Mouse (Mus musculus) intestine, embryonic 14.5 days (tissue): ENCODE measurements around the gene Gm11027. TPM values are rescaled to one million over a fixed set of nuclear protein-coding genes. Genes with fewer than 3 reads are reported as not detected.
A peak's percentile ranks its signal among the peaks of the same experiment; 100 is the strongest.

ENCODE experiments used
- ATAC-seq: fragments of 200-750 bp; cut with Nextera tagmentation; replicated peaks from 2 replicates; pipeline ENCODE4 v1.8.0; 2017; ENCODE audit warnings: low read depth, moderate number of reproducible peaks, moderate TSS enrichment, moderate library complexity; ENCODE audit not compliant: low FRiP score, low TSS enrichment
- DNase-seq: peaks from one replicate; pipeline ENCODE4 v3.0.0-alpha.2; 2018; ENCODE audit warnings: low spot score
- H3K27ac ChIP-seq: fragments of 300-500 bp; sonication (generic); 2 replicates; pipeline ENCODE4 v1.5.1; 2014; ENCODE audit warnings: low read depth, mild to moderate bottlenecking, control low read depth
- H3K27me3 ChIP-seq: fragments of 300-500 bp; sonication (generic); replicated peaks from 2 replicates; pipeline ENCODE4 v1.6.1; 2014; ENCODE audit warnings: low read length, control low read depth; ENCODE audit not compliant: control insufficient read depth, insufficient read depth
- H3K36me3 ChIP-seq: fragments of 300-500 bp; sonication (generic); 2 replicates; pipeline ENCODE4 v1.6.1; 2014; ENCODE audit warnings: low read length, control low read depth; ENCODE audit not compliant: control insufficient read depth, insufficient read depth
- H3K4me1 ChIP-seq: fragments of 300-500 bp; sonication (generic); replicated peaks from 2 replicates; pipeline ENCODE4 v1.6.1; 2014; ENCODE audit warnings: low read length, control low read depth, mixed read lengths; ENCODE audit not compliant: control insufficient read depth, insufficient read depth
- H3K4me2 ChIP-seq: fragments of 300-500 bp; sonication (generic); 2 replicates; pipeline ENCODE4 v1.6.1; 2014; ENCODE audit warnings: low read length
- H3K4me3 ChIP-seq: fragments of 300-500 bp; sonication (generic); 2 replicates; pipeline ENCODE4 v1.5.1; 2014; ENCODE audit warnings: low read depth, low read length, control low read depth, mixed read lengths
- H3K9ac ChIP-seq: fragments of 300-500 bp; sonication (generic); 2 replicates; pipeline ENCODE4 v1.6.1; 2014; ENCODE audit warnings: mild to moderate bottlenecking, low read length
- H3K9me3 ChIP-seq: fragments of 300-500 bp; sonication (generic); 2 replicates; pipeline ENCODE4 v1.6.1; 2016; ENCODE audit warnings: low read length, control low read depth; ENCODE audit not compliant: control insufficient read depth
- WGBS: fragments of 180-500 bp; shearing (Covaris S2); extraction: QIAGEN DNeasy Blood & Tissue Kit; methylation state at CpG from one replicate; pipeline ENCODE4 v1.1.7; 2014; 5-methylcytosine and 5-hydroxymethylcytosine counted together
- polyA plus RNA-seq: library from polyadenylated mRNA; unstranded; fragments of >200 nt; fragmentation: Nextera tagmentation; extraction: Ambion mirVana; gene quantifications from 2 replicates; pipeline ENCODE4 v1.2.1, GENCODE M21; 2014

The Gm11027 gene
- polyA plus RNA-seq, 1 experiment from 2014 or later = not detected

GRCm38 (mm10) chr12:116271071-116271470 lies 4.1 kb upstream of the Gm11027 start:
- no peak for DNase-seq
- ATAC-seq = no peak
- WGBS = 95% methylated on average over 2 of the region's 2 CpGs
- Histone ChIP-seq H3K9ac (no peak overlapping the region), H3K4me3 (no peak overlapping the region), H3K27ac (no peak overlapping the region), H3K9me3 (no peaks in the 10 kb centered on the region), H3K36me3 (no peaks in the 10 kb centered on the region), H3K27me3 (no peaks in the 10 kb centered on the region), H3K4me2 (no peak overlapping the region), H3K4me1 (no peaks in the 10 kb centered on the region)

- Histone ChIP-seq H3K9ac (no peak overlapping the region), H3K4me2 (no peak overlapping the region), H3K9me3 (no peaks in the 10 kb centered on the region), H3K27ac (no peak overlapping the region), H3K36me3 (no peaks in the 10 kb centered on the region), H3K4me3 (no peak overlapping the region), H3K27me3 (no peaks in the 10 kb centered on the region), H3K4me1 (no peaks in the 10 kb centered on the region)
- ATAC-seq (no peak), DNase-seq (no peak)
- 38% methylated on average over 1 of the region's 1 CpGs for WGBS
Measured at GRCm38 (mm10) chr12:116273733-116274132, 1.5 kb upstream of the Gm11027 start.

DNA sequence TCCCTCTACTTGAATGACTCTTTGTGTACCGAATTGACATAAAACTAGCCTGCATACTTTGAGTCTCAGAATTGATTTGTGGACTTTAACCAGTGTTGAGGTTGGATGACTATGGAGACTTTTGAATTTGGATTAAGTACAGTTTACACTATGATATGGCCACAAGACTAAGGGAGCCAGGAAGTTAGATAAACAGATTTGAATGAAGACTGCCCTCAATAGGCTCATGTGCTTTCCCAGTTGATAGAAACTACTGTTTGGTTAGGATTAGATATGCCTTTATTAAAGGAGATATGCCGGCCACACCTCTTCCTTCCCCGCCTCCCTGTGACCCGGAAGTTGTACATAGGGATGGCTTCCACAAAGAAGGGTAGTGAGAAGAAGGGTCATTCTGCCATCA lies 445 bp downstream of the Gm11027 start:
- Histone ChIP-seq H3K36me3 (no peaks in the 10 kb centered on the region), H3K27ac (no peak overlapping the region), H3K4me3 (no peak overlapping the region), H3K27me3 (no peaks in the 10 kb centered on the region), H3K9me3 (no peaks in the 10 kb centered on the region), H3K9ac (no peak overlapping the region), H3K4me1 (no peaks in the 10 kb centered on the region), H3K4me2 (no peak overlapping the region)
- no peak for ATAC-seq
- DNase-seq = no peak
- WGBS = 89% methylated on average over 4 of the region's 4 CpGs

DNA sequence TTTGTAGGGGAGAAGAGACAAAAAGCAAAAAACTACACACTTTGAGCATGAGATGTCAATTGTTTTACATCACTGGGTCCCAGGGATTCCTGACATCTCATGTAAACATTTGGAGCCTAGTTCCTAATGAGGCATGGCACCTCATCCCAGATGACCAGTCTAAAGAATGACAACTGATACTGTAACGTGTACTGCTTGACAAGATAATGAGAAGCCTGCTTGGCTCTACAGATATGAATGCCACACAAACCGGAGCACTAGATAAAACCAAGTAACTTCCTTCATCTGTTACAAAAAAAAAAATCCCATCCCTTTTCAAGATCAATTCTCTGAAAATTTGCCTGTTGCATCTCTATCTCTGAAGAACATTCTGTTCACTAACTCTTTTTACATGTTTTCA lies 1.8 kb downstream of the Gm11027 start:
- no peak overlapping the region for H3K4me2 ChIP-seq

GRCm38 (mm10) chr12:116278541-116278940 lies 3.4 kb downstream of the Gm11027 start:
- peaks cover 6% of the 10 kb centered on the region; the same call in 1 of the 2 replicates for H3K4me1 ChIP-seq
- H3K9ac ChIP-seq = no peak overlapping the region
- WGBS = 96% methylated on average over 1 of the region's 1 CpGs
- H3K4me3 ChIP-seq = no peak overlapping the region
- DNase-seq = no peak
- no peak overlapping the region for H3K27ac ChIP-seq
- no peak overlapping the region for H3K4me2 ChIP-seq
- no peaks in the 10 kb centered on the region for H3K27me3 ChIP-seq
- ATAC-seq = no peak
- H3K36me3 ChIP-seq = no peaks in the 10 kb centered on the region
- no peaks in the 10 kb centered on the region for H3K9me3 ChIP-seq

More for the DNA sequence above, 1.8 kb downstream of the Gm11027 start:
- Histone ChIP-seq H3K27me3 (no peaks in the 10 kb centered on the region), H3K27ac (no peak overlapping the region), H3K4me3 (no peak overlapping the region), H3K36me3 (no peaks in the 10 kb centered on the region), H3K9me3 (no peaks in the 10 kb centered on the region), H3K4me1 (no peaks in the 10 kb centered on the region; the same call in 1 of the 2 replicates), H3K9ac (no peak overlapping the region)
- DNase-seq (no peak), ATAC-seq (no peak)
- 65% methylated on average over 2 of the region's 2 CpGs for WGBS

DNA sequence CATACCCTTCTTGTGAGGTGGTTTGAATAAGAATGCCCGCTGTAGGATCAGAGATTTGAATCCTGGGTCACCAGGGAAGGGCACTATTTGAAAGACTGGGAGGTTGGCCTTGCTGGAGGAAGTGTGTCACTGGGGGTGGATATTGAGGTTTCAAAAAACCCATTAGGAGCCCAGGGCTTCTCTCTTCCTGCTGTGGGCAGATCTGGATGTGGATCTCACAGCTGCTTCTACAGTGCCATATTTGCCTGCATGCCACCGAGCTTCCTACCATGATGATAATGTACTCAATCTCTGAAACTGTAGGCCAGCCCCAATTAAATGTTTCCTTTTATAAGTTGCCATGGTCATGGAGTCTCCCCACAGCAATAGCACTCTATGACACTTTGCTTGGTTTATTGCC lies 4.0 kb downstream of the Gm11027 start:
- no peaks in the 10 kb centered on the region for H3K9me3 ChIP-seq
- 89% methylated on average over 2 of the region's 2 CpGs for WGBS

GRCm38 (mm10) chr12:116280149-116280652 lies 5.0 kb downstream of the Gm11027 start:
- ATAC-seq (peak; percentile 30), DNase-seq (no peak)
- peak overlapping the region; percentile 60 for H3K4me2 ChIP-seq
- H3K27ac ChIP-seq = peak overlapping the region; percentile 98
- H3K27me3 ChIP-seq = no peaks in the 10 kb centered on the region
- peaks cover 6% of the 10 kb centered on the region; the same call in 1 of the 2 replicates for H3K4me1 ChIP-seq
- no peaks in the 10 kb centered on the region for H3K36me3 ChIP-seq
- WGBS = 2% methylated on average over 7 of the region's 7 CpGs
- H3K9me3 ChIP-seq = no peaks in the 10 kb centered on the region
- H3K4me3 ChIP-seq = peak overlapping the region; percentile 62
- peak overlapping the region; percentile 74 for H3K9ac ChIP-seq

More for the DNA sequence above, 4.0 kb downstream of the Gm11027 start:
- ATAC-seq = no peak
- Histone ChIP-seq H3K4me1 (peaks cover 6% of the 10 kb centered on the region; the same call in 1 of the 2 replicates), H3K27ac (no peak overlapping the region), H3K27me3 (no peaks in the 10 kb centered on the region), H3K4me3 (no peak overlapping the region), H3K4me2 (no peak overlapping the region), H3K9ac (no peak overlapping the region), H3K36me3 (no peaks in the 10 kb centered on the region)
- no peak for DNase-seq

DNA sequence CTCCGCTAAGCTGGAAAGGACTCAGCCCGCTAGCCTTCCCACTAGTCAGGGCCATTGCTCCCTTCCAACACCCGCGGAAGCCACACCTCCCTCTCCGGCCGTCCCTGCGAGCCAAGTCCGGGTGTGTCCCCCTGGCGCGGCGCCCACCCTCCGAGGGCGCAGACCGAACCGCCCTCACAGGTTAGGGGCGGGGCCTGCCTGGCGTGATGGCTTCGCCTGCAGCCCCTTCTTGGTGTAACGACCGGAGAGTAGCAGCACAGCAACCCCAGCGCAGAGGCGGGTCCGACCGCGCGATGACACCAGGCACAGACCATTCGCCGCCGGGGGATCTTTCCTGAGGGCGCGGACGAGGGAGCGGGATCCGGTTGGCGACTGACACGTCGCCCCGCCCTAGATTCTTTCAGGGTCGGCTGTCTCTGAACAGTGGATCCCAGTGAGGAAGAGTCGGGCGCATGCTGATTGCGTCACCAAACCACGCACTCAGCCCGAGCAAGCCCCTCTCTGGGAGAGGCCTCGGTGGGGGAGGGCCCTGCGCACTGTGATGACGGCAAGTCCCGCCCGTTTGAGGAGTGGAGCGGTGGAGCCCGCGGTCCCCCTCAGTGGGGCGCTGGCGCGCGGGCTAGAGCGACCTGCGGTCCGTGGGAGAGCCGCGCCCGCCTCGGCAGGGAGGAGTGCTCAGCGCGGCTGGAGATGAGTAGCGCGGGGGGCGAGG lies 5.6 kb downstream of the Gm11027 start, which contains the start of gene Esyt2:
Gene Esyt2, plus strand, starts transcription at position 544 of the 712 bp plus-strand sequence.
- Histone ChIP-seq H3K4me3 (peak within 1 kb of the TSS; percentile 62), H3K36me3 (no peaks in the 10 kb centered on the region), H3K4me2 (peak within 1 kb of the TSS; percentile 88), H3K27ac (peak within 1 kb of the TSS; percentile 98), H3K9me3 (no peaks in the 10 kb centered on the region), H3K27me3 (no peaks in the 10 kb centered on the region), H3K9ac (peak within 1 kb of the TSS; percentile 74), H3K4me1 (peaks cover 6% of the 10 kb centered on the region; the same call in 1 of the 2 replicates)
- WGBS = 1% methylated on average over 67 of the region's 68 CpGs
- DNase-seq (peak; percentile 100), ATAC-seq (peak; percentile 98)
